Mouse (Mus musculus): ENCODE results near the gene Gm867.

- TF ChIP-seq GATA1 (IDR thresholded peaks at IDR 0.05; ENCODE audit: borderline replicate concordance, low read length) (no peak), FLI1 (IDR thresholded peaks at IDR 0.05; ENCODE audit: low read length) (no peak)
Observed at GRCm38 (mm10) chr10:75926396-75926795, 14.1 kb downstream of the Gm867 start.

Measured in megakaryocyte, embryonic 14.5 days (primary cell).